Mouse (Mus musculus) liver, embryonic 16.5 days (tissue): ENCODE results near the gene Ing1. TPM values are rescaled to one million over a fixed set of nuclear protein-coding genes. Genes with fewer than 3 reads are reported as not detected.
"Not testable (repeated sequence)": the region's sequence is repeated elsewhere in the genome, so short reads cannot be mapped to it uniquely, and the experiment has no call there.

ENCODE experiments used
- ATAC-seq: fragments of 200-750 bp; cut with Nextera tagmentation; 2 replicates; pipeline ENCODE4 v1.8.0; 2017; ENCODE audit warnings: low read depth, mild to moderate bottlenecking, moderate number of reproducible peaks, moderate library complexity
- H3K27ac ChIP-seq: fragments of 300-500 bp; sonication (generic); 2 replicates; pipeline ENCODE4 v1.5.1; 2014; ENCODE audit warnings: mild to moderate bottlenecking, low read length
- H3K27me3 ChIP-seq: fragments of 300-500 bp; sonication (generic); 2 replicates; pipeline ENCODE4 v1.6.1; 2014; ENCODE audit warnings: low read depth, low read length, mixed read lengths; ENCODE audit not compliant: control insufficient read depth, insufficient read depth
- H3K36me3 ChIP-seq: fragments of 300-500 bp; sonication (generic); 2 replicates; pipeline ENCODE4 v1.6.1; 2014; ENCODE audit warnings: mild to moderate bottlenecking; ENCODE audit not compliant: control insufficient read depth, insufficient read depth
- H3K4me1 ChIP-seq: fragments of 300-500 bp; sonication (generic); 2 replicates; pipeline ENCODE4 v1.6.1; 2014; ENCODE audit warnings: low read depth, low read length, mixed read lengths; ENCODE audit not compliant: control insufficient read depth
- H3K4me2 ChIP-seq: fragments of 300-500 bp; sonication (generic); 2 replicates; pipeline ENCODE4 v1.6.1; 2014; ENCODE audit warnings: low read depth, low read length, mixed read lengths
- H3K4me3 ChIP-seq: fragments of 300-500 bp; sonication (generic); 2 replicates; pipeline ENCODE4 v1.5.1; 2014; ENCODE audit warnings: low read depth, mild to moderate bottlenecking, low read length
- H3K9ac ChIP-seq: fragments of 300-500 bp; sonication (generic); 2 replicates; pipeline ENCODE4 v1.6.1; 2014; ENCODE audit warnings: low read depth, low read length
- H3K9me3 ChIP-seq: fragments of 300-500 bp; sonication (generic); replicated peaks from 2 replicates; pipeline ENCODE4 v1.6.1; 2016; ENCODE audit warnings: low read length; ENCODE audit not compliant: control insufficient read depth
- WGBS: fragments of 180-500 bp; shearing (Covaris S2); extraction: QIAGEN DNeasy Blood & Tissue Kit; methylation state at CpG from one replicate; pipeline ENCODE4 v1.1.7; 2014; ENCODE audit not compliant: insufficient replicate concordance; 5-methylcytosine and 5-hydroxymethylcytosine counted together
- polyA plus RNA-seq: library from polyadenylated mRNA; unstranded; fragments of >200 nt; fragmentation: Nextera tagmentation; extraction: Ambion mirVana; gene quantifications from 2 replicates; pipeline ENCODE4 v1.2.1, GENCODE M21; 2015

The Ing1 gene
- polyA plus RNA-seq, 1 experiment from 2014 or later, result 11.1 TPM

GRCm38 (mm10) chr8:11556691-11557423 is 1.5 kb downstream of the Ing1 start:
- peak overlapping the region; percentile 98 for H3K9ac ChIP-seq
- H3K27me3 ChIP-seq, result no peaks in the 10 kb centered on the region
- peaks cover 6% of the 10 kb centered on the region for H3K36me3 ChIP-seq
- H3K4me1 ChIP-seq, result peaks cover 24% of the 10 kb centered on the region
- H3K4me3 ChIP-seq, result peak overlapping the region; percentile 94
- no peak for ATAC-seq
- under 1% methylated on average over 82 of the region's 85 CpGs for WGBS
- no peaks in the 10 kb centered on the region for H3K9me3 ChIP-seq
- H3K27ac ChIP-seq, result peak overlapping the region; percentile 100
- H3K4me2 ChIP-seq, result peak overlapping the region; percentile 98

DNA sequence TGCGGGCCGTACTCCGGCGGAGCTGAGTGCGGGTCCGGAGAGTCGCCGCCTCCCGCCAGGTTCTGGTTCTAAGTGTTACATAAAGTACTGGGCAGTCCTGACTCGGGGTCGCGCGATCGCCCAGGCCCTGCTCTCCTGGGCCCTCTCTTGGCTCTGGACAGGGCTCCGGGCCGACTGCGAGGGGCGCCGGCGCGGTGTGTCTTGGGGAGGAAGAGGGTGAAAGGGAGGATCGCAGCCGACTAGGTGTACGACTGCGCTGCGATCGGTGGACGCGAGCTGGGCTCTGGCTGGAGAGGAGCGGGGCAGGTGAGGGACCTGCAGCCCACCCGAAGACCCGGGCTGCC is 2.0 kb downstream of the Ing1 start:
- no peaks in the 10 kb centered on the region for H3K9me3 ChIP-seq
- H3K4me1 ChIP-seq, result peaks cover 24% of the 10 kb centered on the region
- peak overlapping the region; percentile 98 for H3K4me2 ChIP-seq
- no peaks in the 10 kb centered on the region for H3K27me3 ChIP-seq
- H3K36me3 ChIP-seq, result peaks cover 11% of the 10 kb centered on the region
- H3K9ac ChIP-seq, result peak overlapping the region; percentile 98
- WGBS, result under 1% methylated on average over 32 of the region's 32 CpGs
- H3K27ac ChIP-seq, result peak overlapping the region; percentile 100
- H3K4me3 ChIP-seq, result peak overlapping the region; percentile 94
- no peak for ATAC-seq

DNA sequence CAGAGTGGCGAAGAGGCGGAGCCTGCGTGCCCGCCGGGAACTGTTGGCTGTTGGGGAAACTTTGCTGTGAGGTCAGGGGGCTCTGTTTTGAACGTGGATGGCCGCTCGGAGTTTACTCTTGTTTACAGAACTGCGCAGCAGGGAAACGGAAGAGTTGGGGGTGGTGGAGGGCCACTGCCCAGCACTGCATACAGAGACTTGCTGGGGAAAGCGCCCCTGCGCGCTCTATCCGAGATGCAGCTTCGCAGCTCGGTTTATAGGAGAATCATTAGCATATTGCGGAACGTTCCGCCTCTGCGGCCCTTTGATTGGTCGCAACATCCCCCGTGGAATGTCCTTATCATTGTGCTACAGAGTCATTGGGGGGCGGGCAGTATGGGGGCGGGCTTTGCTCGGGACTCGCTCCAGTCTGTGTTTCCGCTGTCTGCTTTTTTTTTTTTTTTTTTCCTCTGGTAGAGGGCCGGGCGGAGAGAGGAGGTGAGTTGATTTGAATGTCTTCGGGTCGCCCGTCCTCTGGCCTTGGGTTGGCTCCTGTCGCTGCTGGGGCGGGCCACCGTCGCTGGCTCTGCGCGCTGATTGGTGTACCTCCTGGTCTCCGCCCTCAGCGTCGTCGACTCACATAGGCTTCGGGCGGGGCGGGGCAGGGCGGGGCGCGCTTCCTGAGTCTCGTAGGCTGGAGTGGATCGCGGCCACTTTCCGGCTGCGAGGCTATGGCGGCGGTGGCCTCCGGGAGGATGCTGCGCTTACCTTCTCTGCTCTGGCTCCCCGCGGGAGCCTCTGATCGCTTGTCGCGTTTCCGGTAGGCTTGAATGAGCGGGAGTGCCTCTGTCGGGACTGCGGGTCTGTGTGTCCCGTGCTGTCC is 2.6 kb downstream of the Ing1 start:
- Histone ChIP-seq H3K27ac (peak overlapping the region; percentile 100), H3K27me3 (no peaks in the 10 kb centered on the region), H3K4me3 (peak overlapping the region; percentile 94), H3K4me2 (peak overlapping the region; percentile 98), H3K36me3 (peaks cover 11% of the 10 kb centered on the region), H3K4me1 (peaks cover 24% of the 10 kb centered on the region), H3K9ac (peak overlapping the region; percentile 98), H3K9me3 (no peaks in the 10 kb centered on the region)
- ATAC-seq, result peak; percentile 80
- WGBS, result under 1% methylated on average over 67 of the region's 67 CpGs

DNA sequence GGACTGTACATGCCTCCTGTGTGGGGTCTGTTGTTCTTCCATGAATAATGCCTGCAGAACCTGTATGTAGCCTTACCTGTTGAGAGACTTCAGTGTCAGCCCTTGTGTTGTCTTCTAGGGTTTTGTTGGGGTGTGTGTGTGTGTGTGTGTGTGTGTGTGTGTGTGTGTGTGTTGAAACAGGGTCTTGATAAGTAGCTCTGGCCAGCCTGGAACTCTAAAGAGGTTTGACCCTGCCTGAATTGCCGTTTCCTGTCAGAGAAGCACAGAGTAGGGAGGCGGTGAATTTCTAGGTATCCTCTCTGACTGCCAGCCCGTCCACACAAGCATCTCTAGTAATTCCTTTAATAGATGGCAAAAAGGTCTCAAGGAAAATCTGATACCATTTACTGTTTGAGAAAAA is 4.1 kb downstream of the Ing1 start:
- Histone ChIP-seq H3K4me2 (peak overlapping the region; percentile 69), H3K4me1 (peaks cover 16% of the 10 kb centered on the region), H3K27me3 (no peaks in the 10 kb centered on the region), H3K9me3 (no peaks in the 10 kb centered on the region), H3K27ac (no peak overlapping the region), H3K36me3 (peaks cover 20% of the 10 kb centered on the region), H3K4me3 (peak overlapping the region; percentile 94), H3K9ac (peak overlapping the region; percentile 88)
- WGBS, result 68% methylated on average over 3 of the region's 3 CpGs
- no peak for ATAC-seq

DNA sequence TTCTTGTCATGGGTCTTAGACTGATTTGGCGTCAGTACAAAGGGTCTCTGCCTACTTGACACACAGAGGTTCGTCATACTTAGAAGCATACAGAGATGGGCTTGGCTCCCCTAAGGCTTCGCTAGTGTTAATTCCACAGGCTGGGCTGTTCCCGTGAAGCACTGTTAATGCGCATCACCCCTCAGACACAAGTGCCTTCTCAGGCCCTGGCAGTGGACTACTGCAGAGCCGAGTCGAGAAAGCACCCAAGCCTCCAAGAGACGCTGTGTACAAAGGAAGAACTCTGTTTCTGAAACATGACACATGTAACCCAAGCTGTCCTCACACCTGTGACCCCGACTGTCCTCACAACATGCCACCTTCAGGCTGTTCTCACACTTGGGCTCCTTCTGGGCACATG is 4.8 kb downstream of the Ing1 start:
- H3K4me1 ChIP-seq, result peaks cover 10% of the 10 kb centered on the region
- no peak overlapping the region for H3K4me3 ChIP-seq
- H3K9me3 ChIP-seq, result no peaks in the 10 kb centered on the region
- WGBS, result 79% methylated on average over 9 of the region's 9 CpGs
- H3K27me3 ChIP-seq, result no peaks in the 10 kb centered on the region
- no peak overlapping the region for H3K27ac ChIP-seq
- no peak for ATAC-seq
- peaks cover 20% of the 10 kb centered on the region for H3K36me3 ChIP-seq
- peak overlapping the region; percentile 69; the same call in 1 of the 2 replicates for H3K4me2 ChIP-seq
- H3K9ac ChIP-seq, result no peak overlapping the region; the same call in 1 of the 2 replicates

GRCm38 (mm10) chr8:11564236-11564635 is 8.9 kb downstream of the Ing1 start:
- no peak for ATAC-seq
- WGBS, result 61% methylated on average over 5 of the region's 5 CpGs
- no peak overlapping the region for H3K4me3 ChIP-seq
- H3K36me3 ChIP-seq, result peaks cover 20% of the 10 kb centered on the region
- H3K9ac ChIP-seq, result no peak overlapping the region
- no peaks in the 10 kb centered on the region for H3K9me3 ChIP-seq
- no peak overlapping the region for H3K27ac ChIP-seq
- peaks cover 5% of the 10 kb centered on the region for H3K4me1 ChIP-seq
- no peak overlapping the region for H3K4me2 ChIP-seq
- H3K27me3 ChIP-seq, result no peaks in the 10 kb centered on the region

DNA sequence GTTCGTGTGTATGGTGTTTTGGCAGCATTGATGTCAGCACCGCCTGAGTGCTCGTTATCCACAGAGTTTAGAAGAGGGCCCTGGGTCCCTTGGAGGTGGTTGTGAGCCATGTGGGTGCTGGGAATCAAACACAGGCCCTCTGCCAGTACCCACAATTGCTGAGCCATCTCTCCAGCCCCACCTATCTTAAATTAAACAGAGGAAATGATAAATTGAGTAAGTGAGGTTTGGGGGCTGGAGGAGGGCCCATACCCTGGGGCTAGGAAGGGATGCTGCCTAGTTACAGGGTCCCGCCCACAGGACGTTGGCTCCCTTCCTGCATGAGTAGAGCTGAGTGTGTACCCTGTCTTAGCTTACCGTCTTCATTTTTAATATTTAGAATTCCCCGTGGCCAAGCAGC is 9.3 kb downstream of the Ing1 start:
- H3K27me3 ChIP-seq, result no peaks in the 10 kb centered on the region
- peaks cover under 1% of the 10 kb centered on the region; the same call in 1 of the 2 replicates for H3K4me1 ChIP-seq
- H3K4me2 ChIP-seq, result no peak overlapping the region
- peaks cover 20% of the 10 kb centered on the region for H3K36me3 ChIP-seq
- H3K4me3 ChIP-seq, result no peak overlapping the region
- H3K9ac ChIP-seq, result no peak overlapping the region
- ATAC-seq, result no peak
- H3K9me3 ChIP-seq, result no peaks in the 10 kb centered on the region
- WGBS, result 81% methylated on average over 7 of the region's 7 CpGs
- H3K27ac ChIP-seq, result no peak overlapping the region

- H3K9ac ChIP-seq, H3K4me2 ChIP-seq, H3K9me3 ChIP-seq, ATAC-seq, H3K27me3 ChIP-seq, H3K27ac ChIP-seq, H3K4me3 ChIP-seq, H3K4me1 ChIP-seq, H3K36me3 ChIP-seq: not testable (repeated sequence)
- WGBS, result 59% methylated on average over 2 of the region's 2 CpGs
Measured at GRCm38 (mm10) chr8:11568193-11568592, 12.8 kb downstream of the Ing1 start.
